Mouse (Mus musculus): ENCODE results near the gene Gm11114. TPM values are rescaled to one million over a fixed set of nuclear protein-coding genes. Genes with fewer than 3 reads are reported as not detected.

Gene Gm11114
- not detected for polyA plus RNA-seq (2014; fragmentation: Illumina TruSeq; extraction: RNeasy Lipid Tissue Mini Kit (QIAGEN cat#74804); ENCODE audit: low read depth, low replicate concordance)

GRCm38 (mm10) chr9:85312473-85312872, at the start of gene Gm11114:
TSS of gene Gm11114 (plus strand) at chr9:85312773.

GRCm38 (mm10) chr9:85327242-85328211, 15.0 kb downstream of the Gm11114 start, which contains the start of gene Tent5a:
TSS of gene Tent5a (minus strand) at chr9:85327348.

Other genes starting within 250 kb of the Gm11114 start
- gene Tent5a, start 14.6 kb downstream of the Gm11114 start, polyA plus RNA-seq (2014; fragmentation: Illumina TruSeq; extraction: RNeasy Lipid Tissue Mini Kit (QIAGEN cat#74804); ENCODE audit: low read depth, low replicate concordance): 1.4 TPM

Measured in testis, adult 10 weeks (tissue).